Mouse (Mus musculus): ENCODE measurements around the gene Serpina10.

GRCm38 (mm10) chr12:103660076-103660475 is 28.8 kb upstream of the Serpina10 start:
- no peak for TF ChIP-seq CTCF (conservative IDR thresholded peaks at IDR 0.05; ENCODE audit: insufficient read depth, insufficient read length, low read depth, low read length)
- no peak for TF ChIP-seq POLR2A (IDR thresholded peaks at IDR 0.05; ENCODE audit: low read depth, low read length)

Measured in kidney, adult 2 months (tissue).